Mouse (Mus musculus) G1E-ER4 (cell line): ENCODE measurements around the gene Nacc2. TPM values are rescaled to one million over a fixed set of nuclear protein-coding genes. Genes with fewer than 3 reads are reported as not detected.

Source experiments
- GATA1 ChIP-seq: IDR thresholded peaks from one replicate; pipeline ENCODE4 v1.8.0; 2012; ENCODE audit warnings: low read length, inconsistent platforms
- polyA plus RNA-seq: library from polyadenylated mRNA; stranded (reverse); fragments of >175 nt; gene quantifications from 2 replicates; pipeline ENCODE4 v1.2.3, GENCODE M21; 2012

Gene Nacc2
- polyA plus RNA-seq, 1 experiment: 13.9 TPM

DNA sequence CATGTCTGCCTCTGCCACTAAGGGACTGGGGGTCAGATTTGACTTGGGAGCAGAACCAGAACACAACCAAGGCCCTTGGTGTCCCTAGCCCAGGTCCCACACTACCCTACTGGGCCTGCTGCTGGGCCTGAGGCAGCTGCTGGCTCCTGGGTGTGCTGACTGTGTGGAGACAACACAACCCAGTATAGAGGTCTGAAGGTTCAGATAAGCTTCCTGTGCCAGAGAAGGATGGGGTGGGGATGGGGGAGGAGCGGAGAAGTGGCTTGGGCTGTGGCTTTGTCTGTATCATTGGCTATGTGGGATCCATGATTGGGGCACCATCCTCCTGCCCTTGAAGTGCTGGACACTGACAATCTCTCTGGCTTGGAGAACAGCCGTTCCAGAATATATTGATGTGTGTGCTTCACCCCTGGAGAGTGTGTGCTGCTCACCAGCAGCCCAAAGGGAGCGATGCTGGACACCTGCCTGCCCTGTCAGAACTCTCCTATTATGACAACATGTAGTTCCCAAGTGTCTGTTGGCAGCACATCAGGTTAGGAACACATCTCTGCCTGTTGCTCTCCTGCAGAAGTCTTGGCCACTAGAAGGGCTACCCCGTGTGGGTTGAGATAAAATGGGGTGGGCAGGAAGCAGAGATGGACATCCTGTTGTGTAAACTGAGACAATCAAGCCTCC lies 36.0 kb downstream of the Nacc2 start:
- no peak for TF ChIP-seq GATA1

DNA sequence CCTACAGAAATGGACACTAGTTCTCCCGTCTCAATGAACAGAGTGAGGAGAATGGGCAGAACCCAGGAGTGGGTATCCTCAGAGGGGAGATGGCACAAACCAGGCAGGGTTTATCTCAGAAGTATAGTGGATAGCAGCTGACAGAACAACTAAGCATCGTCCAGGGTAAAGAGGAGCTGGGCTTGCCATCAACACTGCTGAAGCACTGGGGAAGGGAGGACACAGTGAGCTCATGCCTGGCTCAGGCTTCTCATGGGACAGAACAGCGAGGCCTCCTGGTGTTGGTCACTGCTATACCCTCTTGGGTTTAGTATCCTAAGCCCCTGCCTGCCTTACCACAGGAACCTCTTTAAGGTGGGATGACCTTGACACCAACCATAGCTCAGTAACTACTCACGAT lies 36.5 kb downstream of the Nacc2 start:
- no peak for TF ChIP-seq GATA1

DNA sequence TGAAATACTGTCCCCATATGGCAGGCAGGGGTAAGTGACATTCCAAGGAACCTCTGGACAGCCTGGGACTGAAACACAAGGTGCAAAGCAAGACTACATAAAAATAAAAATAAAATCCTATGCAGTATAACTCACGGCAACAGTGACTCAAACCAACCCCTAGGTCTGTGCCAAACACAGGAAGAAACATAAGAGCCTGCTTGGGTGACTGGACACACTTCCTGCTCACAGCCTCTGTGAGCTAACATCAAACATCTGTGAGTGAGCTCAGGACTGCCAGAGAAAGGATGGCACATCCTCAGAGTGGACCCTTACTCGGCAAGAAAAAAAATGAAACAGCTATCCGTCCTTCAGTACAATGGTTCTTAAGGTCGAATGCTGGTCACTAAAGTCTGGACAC lies 40.1 kb downstream of the Nacc2 start:
- no peak for TF ChIP-seq GATA1

DNA sequence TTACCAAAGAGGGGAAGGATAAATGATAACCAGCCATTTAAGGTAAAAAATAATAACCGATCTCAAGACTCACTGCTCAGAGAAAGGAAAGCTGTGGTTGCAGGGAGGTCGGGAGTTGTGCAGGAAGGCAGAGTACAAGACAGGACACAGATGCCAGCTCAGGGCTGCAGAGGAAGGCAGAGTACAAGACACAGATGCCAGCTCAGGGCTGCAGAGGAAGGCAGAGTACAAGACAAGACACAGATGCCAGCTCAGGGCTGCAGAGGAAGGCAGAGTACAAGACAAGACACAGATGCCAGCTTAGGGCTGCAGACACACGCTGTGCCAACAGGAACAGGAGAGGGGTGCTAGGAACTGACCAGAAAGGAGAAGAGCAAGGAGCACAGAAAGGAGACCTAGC lies 42.2 kb downstream of the Nacc2 start:
- no peak for TF ChIP-seq GATA1

DNA sequence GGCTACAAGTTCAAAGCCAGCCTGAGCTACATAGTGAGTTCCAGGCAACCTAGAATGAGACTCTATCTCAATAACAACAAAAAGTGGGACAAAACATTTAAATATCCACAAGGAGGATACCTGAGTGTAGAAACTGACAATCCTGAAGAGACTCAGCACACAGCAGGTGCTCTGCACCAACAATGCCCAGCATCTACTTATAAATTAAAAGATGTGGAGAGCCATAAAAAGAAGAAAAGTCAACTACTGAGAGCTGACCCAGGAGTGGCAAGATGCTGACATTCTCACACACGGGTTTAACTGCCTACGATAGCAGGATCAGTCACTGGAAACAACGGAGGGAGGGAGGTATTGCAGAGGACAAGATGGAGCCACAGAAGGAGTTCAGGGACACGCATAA lies 43.6 kb downstream of the Nacc2 start:
- no peak for TF ChIP-seq GATA1

DNA sequence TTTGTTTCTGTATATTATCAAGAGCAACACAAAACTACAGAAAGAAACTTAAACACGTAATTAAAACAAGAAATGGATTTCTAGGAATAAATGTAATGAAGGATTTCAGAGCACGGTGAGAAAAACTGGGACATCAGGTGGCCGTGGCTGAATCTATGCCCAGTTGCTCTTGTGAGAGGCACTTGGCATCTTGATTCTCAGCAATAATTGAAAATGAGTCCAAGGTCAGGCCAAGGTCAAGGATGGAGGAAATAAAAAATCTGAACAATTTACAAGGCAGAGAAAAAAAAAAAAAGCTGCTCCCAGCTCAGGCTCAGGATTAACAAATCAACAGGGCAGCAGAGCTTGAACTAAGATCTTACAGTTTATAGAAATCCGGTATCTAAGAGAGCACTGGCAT lies 46.0 kb downstream of the Nacc2 start:
- no peak for TF ChIP-seq GATA1

DNA sequence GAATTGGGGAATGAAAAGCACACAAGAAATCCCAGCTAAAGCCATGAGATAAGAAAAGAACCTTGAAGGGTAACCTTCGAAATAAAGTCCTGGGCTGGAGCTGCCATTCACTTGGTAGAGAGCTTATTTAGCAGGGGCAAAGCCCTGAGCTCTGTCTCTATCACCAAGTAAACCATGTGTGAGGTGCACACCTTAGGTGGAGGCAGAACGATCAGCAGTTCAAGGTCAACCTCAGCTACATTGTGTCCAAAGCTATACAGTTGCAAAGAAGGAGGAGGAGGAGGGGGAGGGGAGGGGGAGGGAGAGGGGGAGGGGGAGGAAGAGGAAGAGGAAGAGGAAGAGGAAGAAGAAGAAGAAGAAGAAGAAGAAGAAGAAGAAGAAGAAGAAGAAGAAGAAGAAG lies 46.9 kb downstream of the Nacc2 start:
- no peak for TF ChIP-seq GATA1

DNA sequence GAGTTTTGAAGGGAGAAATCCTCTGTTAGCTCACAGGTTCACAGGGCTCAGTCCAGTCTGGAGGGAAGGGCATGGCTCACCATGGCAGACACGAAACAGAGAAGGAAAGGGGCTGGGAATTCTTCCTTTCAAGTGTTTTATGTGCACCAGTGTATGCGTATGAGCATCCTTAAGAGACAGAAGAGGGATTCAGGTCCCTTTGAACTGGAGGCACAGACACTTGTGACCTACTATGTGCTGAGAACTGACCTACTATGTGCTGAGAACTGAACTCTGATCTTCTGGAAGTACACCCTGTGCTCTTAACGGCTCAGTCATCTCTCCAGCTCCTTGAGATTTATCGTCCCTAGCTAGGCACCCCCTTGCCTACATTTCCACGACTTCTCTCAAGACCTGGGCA lies 48.5 kb downstream of the Nacc2 start:
- TF ChIP-seq GATA1: no peak

DNA sequence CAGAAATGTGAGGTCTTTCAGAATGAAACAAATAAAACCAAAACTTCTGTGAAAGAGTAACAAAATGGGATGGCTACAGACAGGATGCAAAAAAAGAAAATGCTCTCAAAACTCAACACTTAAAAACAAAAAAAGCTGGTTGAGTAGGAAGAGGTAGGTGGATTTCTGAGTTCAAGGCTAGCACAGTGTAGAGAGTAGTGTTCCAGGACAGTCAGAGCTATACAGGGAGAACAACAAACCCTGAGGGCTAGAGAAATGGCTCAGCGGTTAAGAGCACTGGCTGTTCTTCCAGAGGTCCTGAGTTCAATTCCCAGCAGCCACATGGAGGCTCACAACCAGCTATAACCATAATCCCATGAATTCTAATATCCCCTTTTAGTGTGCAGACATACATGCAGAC lies 54.4 kb downstream of the Nacc2 start:
- TF ChIP-seq GATA1: no peak

DNA sequence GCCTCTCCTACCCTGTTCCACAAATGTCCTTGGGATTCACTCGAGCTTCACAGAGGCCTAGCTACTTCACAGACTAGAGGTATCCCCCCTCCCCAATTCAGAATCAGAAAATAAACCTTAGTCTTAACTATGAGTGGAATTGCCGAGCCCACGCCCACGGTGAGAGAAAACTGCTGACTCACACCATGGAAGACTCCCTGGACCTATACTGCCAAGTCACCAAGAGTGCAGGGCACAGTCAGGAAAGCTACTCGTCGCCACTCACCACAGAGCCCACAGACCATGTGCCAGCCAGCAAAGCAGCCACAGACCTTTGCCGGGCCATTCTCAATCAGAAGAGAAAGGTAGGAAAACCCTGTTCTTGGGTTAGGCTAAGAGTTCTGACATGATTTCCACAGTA lies 54.8 kb downstream of the Nacc2 start:
- TF ChIP-seq GATA1: no peak

DNA sequence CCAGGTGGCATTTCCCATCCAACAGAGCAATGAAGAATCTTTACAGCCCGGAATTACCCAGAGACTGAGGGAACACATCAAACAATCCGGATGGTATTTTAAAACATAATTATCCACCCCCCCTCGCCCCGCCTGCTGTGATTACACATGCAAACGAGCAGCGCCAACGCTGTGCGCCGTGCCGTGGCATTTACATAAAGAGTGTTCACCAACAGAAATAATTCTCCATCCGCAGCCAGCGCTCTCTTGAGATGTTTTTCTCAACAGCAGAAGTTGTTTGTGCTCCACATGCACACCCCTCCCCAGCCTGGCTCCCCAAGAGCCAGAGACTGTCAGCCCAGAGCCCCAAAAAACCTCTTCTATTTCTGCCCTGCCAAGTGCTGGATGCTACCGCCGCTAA lies 56.5 kb downstream of the Nacc2 start:
- no peak for TF ChIP-seq GATA1

DNA sequence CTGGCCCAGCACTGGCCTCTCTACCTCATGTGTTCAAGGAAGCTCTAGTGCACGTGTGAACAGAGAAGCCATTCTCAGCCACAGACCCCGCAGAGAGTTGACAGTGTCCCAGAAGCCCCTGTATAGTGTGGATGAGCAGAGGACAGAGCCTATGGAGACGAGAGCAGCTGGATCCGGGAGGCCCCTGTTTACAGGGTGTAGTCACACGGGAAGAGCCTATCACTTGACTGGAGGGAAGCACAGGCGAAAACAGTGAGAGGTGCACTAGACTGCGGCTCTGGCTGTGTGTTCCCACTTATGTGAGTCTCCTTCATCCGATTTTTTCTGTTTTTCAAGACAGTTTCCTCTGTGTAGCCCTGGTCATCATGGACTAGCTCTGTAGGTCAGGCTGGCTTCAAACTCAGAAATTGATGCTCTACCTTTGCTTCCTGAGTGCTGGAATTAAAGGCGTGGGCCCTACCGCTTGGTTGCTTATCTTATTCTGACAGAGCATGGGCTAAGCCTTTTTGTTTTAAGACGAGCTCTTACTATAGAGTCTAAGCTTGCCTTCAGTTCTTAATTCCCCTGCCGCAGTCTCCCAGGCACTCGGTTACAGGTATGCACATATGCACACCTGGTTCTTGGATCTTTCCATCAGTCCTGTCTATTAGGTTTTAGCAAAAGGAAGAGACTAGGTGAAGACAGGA lies 60.1 kb downstream of the Nacc2 start:
- TF ChIP-seq GATA1: no peak

DNA sequence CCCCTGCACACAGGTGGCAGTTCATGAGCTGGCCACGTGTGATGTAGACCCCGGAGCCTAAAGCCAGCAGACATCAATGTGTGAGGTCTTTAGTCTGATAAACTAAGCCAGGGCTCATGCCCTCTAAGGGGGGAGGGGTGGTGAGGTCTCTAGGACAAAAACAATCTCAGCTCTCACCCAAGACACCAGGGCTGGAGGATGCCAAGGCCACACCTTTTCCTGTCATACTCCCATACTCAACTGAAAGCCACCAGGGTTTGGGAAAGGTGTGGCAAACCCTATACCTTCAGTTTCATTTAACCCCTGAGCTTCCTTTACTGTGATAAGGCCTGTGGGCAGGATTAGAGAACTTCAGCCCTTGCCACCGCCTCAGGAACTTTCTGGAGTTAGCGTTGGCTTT lies 60.8 kb downstream of the Nacc2 start:
- no peak for TF ChIP-seq GATA1

DNA sequence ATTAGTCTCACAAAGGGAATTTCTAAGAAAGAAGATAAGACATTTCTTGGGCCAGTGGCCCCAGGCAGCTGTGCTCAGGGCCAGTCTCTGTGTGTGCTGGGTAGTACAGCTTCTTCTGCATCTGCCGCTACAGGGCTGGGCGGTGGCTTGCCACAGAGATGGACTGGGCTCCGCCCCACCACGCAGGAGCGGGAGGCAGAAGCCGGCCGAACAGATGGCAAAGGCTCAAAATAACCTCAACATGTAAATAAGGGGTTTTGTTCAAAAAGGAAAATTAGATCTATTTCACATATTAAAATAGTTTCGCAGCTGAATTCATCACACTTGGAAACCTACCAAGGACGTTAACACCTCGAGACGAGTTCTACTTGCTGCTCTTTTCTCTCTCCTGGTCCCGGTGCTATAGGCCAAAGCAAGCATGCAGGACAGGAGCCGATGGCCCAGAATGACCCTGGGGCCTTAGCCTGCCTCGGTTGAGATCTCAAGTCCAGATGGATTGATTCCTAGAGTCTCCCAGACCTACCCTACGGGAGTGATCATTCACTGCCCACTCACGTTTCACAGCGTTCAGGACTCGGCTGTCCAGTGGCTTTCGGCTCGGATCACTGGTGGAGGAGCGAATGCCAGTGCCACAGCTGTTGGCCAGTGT lies 61.9 kb downstream of the Nacc2 start:
- no peak for TF ChIP-seq GATA1

DNA sequence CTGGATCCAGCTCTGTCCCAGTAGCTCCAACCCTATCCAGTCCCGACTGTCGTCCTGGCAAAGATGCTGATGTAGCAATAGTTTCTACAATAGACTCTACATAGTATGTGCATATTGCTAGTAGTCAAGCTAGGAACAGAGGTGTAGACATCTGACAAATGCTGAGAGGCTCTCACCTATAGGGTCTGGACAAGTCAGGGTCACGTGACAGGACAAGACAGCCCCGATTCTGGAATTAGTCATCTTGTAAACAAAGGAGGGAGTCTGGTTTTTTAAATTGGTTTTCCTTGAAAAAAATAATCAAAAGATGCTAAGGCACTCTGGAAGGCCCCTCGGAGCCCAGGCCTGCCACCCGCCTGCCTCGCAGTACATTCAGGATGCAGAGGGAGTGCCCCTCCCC lies 66.0 kb downstream of the Nacc2 start:
- TF ChIP-seq GATA1: no peak

DNA sequence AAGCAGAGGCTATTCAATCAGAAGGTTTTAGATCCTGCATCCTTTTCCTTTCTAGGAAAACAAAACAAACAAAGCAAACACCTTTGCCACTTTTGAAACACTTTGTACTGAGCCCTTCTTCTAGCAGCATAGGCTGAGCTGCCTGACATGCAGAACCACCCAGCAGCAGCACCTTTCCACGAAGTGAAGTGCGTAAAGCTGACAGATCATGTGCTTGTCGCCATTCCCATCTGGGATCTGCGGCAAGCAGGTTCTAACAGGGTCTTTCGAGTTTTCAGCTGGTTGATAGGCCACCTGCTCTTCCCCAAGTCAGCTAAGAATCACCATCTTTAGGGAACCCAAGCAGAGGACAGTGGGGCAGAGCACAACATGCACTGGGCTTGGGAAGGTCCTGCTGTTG lies 66.8 kb downstream of the Nacc2 start:
- no peak for TF ChIP-seq GATA1

DNA sequence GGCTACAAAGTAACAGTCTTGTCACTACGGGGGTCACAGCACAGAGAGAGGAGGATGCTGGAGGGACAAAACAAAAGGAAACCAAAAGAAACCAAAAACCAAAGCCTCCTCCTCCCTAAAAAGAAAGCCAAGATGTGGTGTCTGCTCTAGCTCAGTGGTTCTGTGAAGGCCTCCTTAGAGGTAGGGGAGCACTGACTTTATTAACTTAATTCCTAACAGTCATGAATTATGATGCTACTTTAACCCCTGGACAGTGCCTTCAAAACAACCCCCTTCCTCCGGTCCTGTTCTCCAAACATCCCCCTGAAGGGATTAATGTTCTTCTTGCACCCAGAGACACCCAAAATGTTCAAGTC lies 67.3 kb downstream of the Nacc2 start:
- no peak for TF ChIP-seq GATA1
